Mouse (Mus musculus) olfactory bulb, adult 2 months (tissue): Measurements from ENCODE around the gene Tsc1.

Source experiments
- CTCF ChIP-seq: fragments of 200-500 bp; IDR thresholded peaks from 2 replicates; pipeline ENCODE4 v1.5.1; 2012; ENCODE audit warnings: low read depth, mild to moderate bottlenecking, low read length, moderate library complexity; ENCODE audit not compliant: insufficient read depth
- POLR2A ChIP-seq: fragments of 200-500 bp; IDR thresholded peaks from 2 replicates; pipeline ENCODE4 v1.6.1; 2012; ENCODE audit warnings: mild to moderate bottlenecking, low read depth, low read length, moderate library complexity; ENCODE audit not compliant: insufficient read depth

DNA sequence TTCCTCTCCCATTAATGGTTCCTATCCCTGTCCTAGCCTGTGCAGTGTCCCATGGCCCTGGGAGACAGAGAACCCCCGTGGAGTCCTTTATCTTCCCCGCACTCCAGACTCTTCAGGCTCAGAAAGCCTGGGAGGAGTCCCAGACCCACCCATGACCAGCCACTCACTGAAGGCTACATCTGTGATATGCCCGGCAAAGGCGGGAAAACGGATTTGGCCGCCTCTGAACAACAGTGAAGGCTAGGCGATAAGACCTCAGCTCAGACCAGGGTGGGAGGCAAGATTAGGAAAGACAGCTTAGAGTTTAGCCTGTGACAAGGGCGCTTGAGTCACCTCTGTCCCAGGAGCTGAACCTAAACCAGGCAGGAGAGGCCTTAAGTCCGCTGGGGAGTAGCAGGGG lies 24.2 kb upstream of the Tsc1 start:
- TF ChIP-seq POLR2A: no peak
- no peak for TF ChIP-seq CTCF
